Mouse (Mus musculus) liver, embryonic 12.5 days (tissue): ENCODE results near the gene Nup98. TPM values are rescaled to one million over a fixed set of nuclear protein-coding genes. Genes with fewer than 3 reads are reported as not detected.

ENCODE experiments used
- ATAC-seq: fragments of 200-750 bp; cut with Nextera tagmentation; 2 replicates; pipeline ENCODE4 v1.8.0; 2017; ENCODE audit warnings: moderate number of reproducible peaks, mild to moderate bottlenecking, moderate library complexity
- H3K27ac ChIP-seq: fragments of 300-500 bp; sonication (generic); 2 replicates; pipeline ENCODE4 v1.5.1; 2016; ENCODE audit warnings: mild to moderate bottlenecking
- H3K27me3 ChIP-seq: fragments of 300-500 bp; sonication (generic); replicated peaks from 2 replicates; pipeline ENCODE4 v1.6.1; 2016; ENCODE audit warnings: mild to moderate bottlenecking, moderate library complexity
- H3K36me3 ChIP-seq: fragments of 300-500 bp; sonication (generic); 2 replicates; pipeline ENCODE4 v1.6.1; 2016; ENCODE audit warnings: mild to moderate bottlenecking, moderate library complexity
- H3K4me1 ChIP-seq: fragments of 300-500 bp; sonication (generic); 2 replicates; pipeline ENCODE4 v1.6.1; 2016
- H3K4me2 ChIP-seq: fragments of 300-500 bp; sonication (generic); 2 replicates; pipeline ENCODE4 v1.6.1; 2016; ENCODE audit warnings: mild to moderate bottlenecking, moderate library complexity
- H3K4me3 ChIP-seq: fragments of 300-500 bp; sonication (generic); 2 replicates; pipeline ENCODE4 v1.5.1; 2016; ENCODE audit warnings: mild to moderate bottlenecking, moderate library complexity
- H3K9ac ChIP-seq: fragments of 300-500 bp; sonication (generic); 2 replicates; pipeline ENCODE4 v1.6.1; 2016; ENCODE audit warnings: mild to moderate bottlenecking, moderate library complexity
- H3K9me3 ChIP-seq: fragments of 300-500 bp; sonication (generic); replicated peaks from 2 replicates; pipeline ENCODE4 v1.6.1; 2016; ENCODE audit warnings: mild to moderate bottlenecking, moderate library complexity
- WGBS: fragments of 180-500 bp; shearing (Covaris S2); methylation state at CpG from one replicate; pipeline ENCODE4 v1.1.7; 2016; ENCODE audit not compliant: insufficient replicate concordance; 5-methylcytosine and 5-hydroxymethylcytosine counted together
- polyA plus RNA-seq: library from polyadenylated mRNA; unstranded; fragments of >200 nt; fragmentation: Nextera tagmentation; extraction: Ambion mirVana; gene quantifications from 2 replicates; pipeline ENCODE4 v1.2.1, GENCODE M21; 2016

The Nup98 gene
- polyA plus RNA-seq, 1 experiment from 2014 or later: 30.4 TPM

GRCm38 (mm10) chr7:102109746-102110145, 100.2 kb downstream of the Nup98 start:
- H3K9ac ChIP-seq: no peak overlapping the region
- no peak for ATAC-seq
- H3K9me3 ChIP-seq: no peaks in the 10 kb centered on the region
- H3K4me2 ChIP-seq: no peak overlapping the region
- H3K36me3 ChIP-seq: no peaks in the 10 kb centered on the region
- H3K4me1 ChIP-seq: peaks cover 19% of the 10 kb centered on the region
- 54% methylated on average over 4 of the region's 4 CpGs for WGBS
- peaks cover 28% of the 10 kb centered on the region for H3K27me3 ChIP-seq
- H3K27ac ChIP-seq: no peak overlapping the region
- H3K4me3 ChIP-seq: no peak overlapping the region

- no peaks in the 10 kb centered on the region for H3K9me3 ChIP-seq
- H3K27ac ChIP-seq: no peak within 1 kb of the TSS
- no peak within 1 kb of the TSS for H3K4me2 ChIP-seq
- peaks cover 23% of the 10 kb centered on the region for H3K4me1 ChIP-seq
- no peak within 1 kb of the TSS for H3K9ac ChIP-seq
- WGBS: 68% methylated on average over 7 of the region's 7 CpGs
- ATAC-seq: no peak
- peaks cover 28% of the 10 kb centered on the region for H3K27me3 ChIP-seq
- no peak within 1 kb of the TSS for H3K4me3 ChIP-seq
- H3K36me3 ChIP-seq: no peaks in the 10 kb centered on the region
These were observed 100.8 kb downstream of the Nup98 start, which contains the start of gene Art5 for GRCm38 (mm10) chr7:102109171-102109570. Gene Art5, minus strand, starts transcription at chr7:102109489.

- no peak overlapping the region for H3K4me3 ChIP-seq
- H3K4me2 ChIP-seq: no peak overlapping the region
- no peak overlapping the region for H3K9ac ChIP-seq
- no peaks in the 10 kb centered on the region for H3K36me3 ChIP-seq
- WGBS: 52% methylated on average over 1 of the region's 1 CpGs
- H3K27me3 ChIP-seq: peaks cover 25% of the 10 kb centered on the region
- no peak for ATAC-seq
- peaks cover 24% of the 10 kb centered on the region for H3K4me1 ChIP-seq
- H3K27ac ChIP-seq: no peak overlapping the region
- H3K9me3 ChIP-seq: no peaks in the 10 kb centered on the region
These were observed 101.8 kb downstream of the Nup98 start for GRCm38 (mm10) chr7:102108206-102108605.

GRCm38 (mm10) chr7:102106700-102107141, 103.3 kb downstream of the Nup98 start:
- no peak overlapping the region for H3K27ac ChIP-seq
- no peak for ATAC-seq
- WGBS: 21% methylated on average over 23 of the region's 23 CpGs
- peaks cover 14% of the 10 kb centered on the region for H3K27me3 ChIP-seq
- no peaks in the 10 kb centered on the region for H3K36me3 ChIP-seq
- peak overlapping the region; percentile 69 for H3K4me2 ChIP-seq
- H3K9me3 ChIP-seq: no peaks in the 10 kb centered on the region
- peak overlapping the region; percentile 37 for H3K4me3 ChIP-seq
- H3K9ac ChIP-seq: peak overlapping the region; percentile 50; the same call in 1 of the 2 replicates
- peaks cover 36% of the 10 kb centered on the region for H3K4me1 ChIP-seq

- no peak overlapping the region for H3K27ac ChIP-seq
- 57% methylated on average over 5 of the region's 5 CpGs for WGBS
- peaks cover 31% of the 10 kb centered on the region for H3K27me3 ChIP-seq
- H3K4me2 ChIP-seq: 0 out of 2 replicates have a peak overlapping the region, but pooled peaks have one; percentile 5
- H3K9ac ChIP-seq: 0 out of 2 replicates have a peak overlapping the region, but pooled peaks have one; percentile 14
- H3K36me3 ChIP-seq: no peaks in the 10 kb centered on the region
- no peaks in the 10 kb centered on the region for H3K9me3 ChIP-seq
- H3K4me1 ChIP-seq: peaks cover 51% of the 10 kb centered on the region
- no peak overlapping the region for H3K4me3 ChIP-seq
- ATAC-seq: no peak
These were observed 105.8 kb downstream of the Nup98 start for GRCm38 (mm10) chr7:102104126-102104525.

- Histone ChIP-seq H3K9me3 (no peaks in the 10 kb centered on the region), H3K4me2 (0 out of 2 replicates have a peak overlapping the region, but pooled peaks have one; percentile 5), H3K27me3 (peaks cover 36% of the 10 kb centered on the region), H3K4me1 (peaks cover 51% of the 10 kb centered on the region), H3K27ac (0 out of 2 replicates have a peak overlapping the region, but pooled peaks have one; percentile 43), H3K9ac (0 out of 2 replicates have a peak overlapping the region, but pooled peaks have one; percentile 14), H3K36me3 (no peaks in the 10 kb centered on the region), H3K4me3 (no peak overlapping the region)
- WGBS: 35% methylated on average over 2 of the region's 2 CpGs
- ATAC-seq: peak; percentile 79
These were observed 106.4 kb downstream of the Nup98 start for GRCm38 (mm10) chr7:102103555-102103954.

GRCm38 (mm10) chr7:102102696-102103095, 107.3 kb downstream of the Nup98 start:
- Histone ChIP-seq H3K4me3 (no peak overlapping the region), H3K27me3 (peaks cover 45% of the 10 kb centered on the region), H3K9me3 (no peaks in the 10 kb centered on the region), H3K4me1 (peaks cover 51% of the 10 kb centered on the region), H3K9ac (no peak overlapping the region), H3K36me3 (no peaks in the 10 kb centered on the region), H3K4me2 (0 out of 2 replicates have a peak overlapping the region, but pooled peaks have one; percentile 4), H3K27ac (0 out of 2 replicates have a peak overlapping the region, but pooled peaks have one; percentile 43)
- 50% methylated on average over 6 of the region's 6 CpGs for WGBS
- ATAC-seq: no peak

- no peak overlapping the region for H3K27ac ChIP-seq
- no peaks in the 10 kb centered on the region for H3K36me3 ChIP-seq
- peaks cover 50% of the 10 kb centered on the region for H3K4me1 ChIP-seq
- H3K9me3 ChIP-seq: no peaks in the 10 kb centered on the region
- H3K9ac ChIP-seq: no peak overlapping the region
- ATAC-seq: no peak
- no peak overlapping the region for H3K4me3 ChIP-seq
- H3K4me2 ChIP-seq: no peak overlapping the region
- 60% methylated on average over 8 of the region's 8 CpGs for WGBS
- H3K27me3 ChIP-seq: peaks cover 45% of the 10 kb centered on the region
These were observed 107.7 kb downstream of the Nup98 start for GRCm38 (mm10) chr7:102102241-102102640.

GRCm38 (mm10) chr7:102101487-102101886, 108.5 kb downstream of the Nup98 start, which contains the start of gene Art1:
Gene Art1, plus strand, starts transcription at chr7:102101743.
- Histone ChIP-seq H3K9me3 (no peaks in the 10 kb centered on the region), H3K4me2 (peak within 1 kb of the TSS; percentile 76), H3K36me3 (no peaks in the 10 kb centered on the region), H3K4me1 (peaks cover 43% of the 10 kb centered on the region), H3K9ac (no peak within 1 kb of the TSS), H3K27ac (no peak within 1 kb of the TSS), H3K27me3 (peaks cover 44% of the 10 kb centered on the region), H3K4me3 (no peak within 1 kb of the TSS)
- no peak for ATAC-seq
- 61% methylated on average over 5 of the region's 5 CpGs for WGBS

GRCm38 (mm10) chr7:102100868-102101267, 109.1 kb downstream of the Nup98 start:
- Histone ChIP-seq H3K9me3 (no peaks in the 10 kb centered on the region), H3K36me3 (no peaks in the 10 kb centered on the region), H3K27me3 (peaks cover 43% of the 10 kb centered on the region), H3K4me1 (peaks cover 43% of the 10 kb centered on the region), H3K4me3 (no peak overlapping the region), H3K9ac (no peak overlapping the region), H3K27ac (no peak overlapping the region), H3K4me2 (no peak overlapping the region)
- ATAC-seq: no peak
- 52% methylated on average over 5 of the region's 5 CpGs for WGBS

- peak overlapping the region; percentile 33 for H3K9ac ChIP-seq
- peak; percentile 59 for ATAC-seq
- no peak overlapping the region for H3K27ac ChIP-seq
These were observed 110.0 kb downstream of the Nup98 start for GRCm38 (mm10) chr7:102099760-102100661.

GRCm38 (mm10) chr7:102087336-102087735, 122.6 kb downstream of the Nup98 start:
- no peak overlapping the region for H3K4me2 ChIP-seq
- H3K27ac ChIP-seq: no peak overlapping the region
- H3K9me3 ChIP-seq: no peaks in the 10 kb centered on the region
- H3K27me3 ChIP-seq: no peaks in the 10 kb centered on the region
- H3K36me3 ChIP-seq: peaks cover 27% of the 10 kb centered on the region
- no peak for ATAC-seq
- no peak overlapping the region for H3K4me3 ChIP-seq
- WGBS: 67% methylated on average over 4 of the region's 4 CpGs
- H3K9ac ChIP-seq: no peak overlapping the region
- H3K4me1 ChIP-seq: no peaks in the 10 kb centered on the region

More at GRCm38 (mm10) chr7:102099760-102100661, 110.0 kb downstream of the Nup98 start:
- H3K4me2 ChIP-seq: peak overlapping the region; percentile 76
- no peaks in the 10 kb centered on the region for H3K9me3 ChIP-seq
- 10% methylated on average over 30 of the region's 30 CpGs for WGBS
- peak overlapping the region; percentile 39 for H3K4me3 ChIP-seq
- H3K27me3 ChIP-seq: peaks cover 43% of the 10 kb centered on the region
- H3K4me1 ChIP-seq: peaks cover 43% of the 10 kb centered on the region
- H3K36me3 ChIP-seq: no peaks in the 10 kb centered on the region
